Mouse (Mus musculus) intestine, embryonic 14.5 days (tissue): ENCODE results near the gene Timm23. TPM values are rescaled to one million over a fixed set of nuclear protein-coding genes. Genes with fewer than 3 reads are reported as not detected.
"Not testable (repeated sequence)": the region's sequence is repeated elsewhere in the genome, so short reads cannot be mapped to it uniquely, and the experiment has no call there.

Experiments used
- ATAC-seq: fragments of 200-750 bp; cut with Nextera tagmentation; replicated peaks from 2 replicates; pipeline ENCODE4 v1.8.0; 2017; ENCODE audit warnings: low read depth, moderate number of reproducible peaks, moderate TSS enrichment, moderate library complexity; ENCODE audit not compliant: low FRiP score, low TSS enrichment
- DNase-seq: peaks from one replicate; pipeline ENCODE4 v3.0.0-alpha.2; 2018; ENCODE audit warnings: low spot score
- H3K27ac ChIP-seq: fragments of 300-500 bp; sonication (generic); 2 replicates; pipeline ENCODE4 v1.5.1; 2014; ENCODE audit warnings: low read depth, mild to moderate bottlenecking, control low read depth
- H3K27me3 ChIP-seq: fragments of 300-500 bp; sonication (generic); replicated peaks from 2 replicates; pipeline ENCODE4 v1.6.1; 2014; ENCODE audit warnings: low read length, control low read depth; ENCODE audit not compliant: control insufficient read depth, insufficient read depth
- H3K36me3 ChIP-seq: fragments of 300-500 bp; sonication (generic); 2 replicates; pipeline ENCODE4 v1.6.1; 2014; ENCODE audit warnings: low read length, control low read depth; ENCODE audit not compliant: control insufficient read depth, insufficient read depth
- H3K4me1 ChIP-seq: fragments of 300-500 bp; sonication (generic); replicated peaks from 2 replicates; pipeline ENCODE4 v1.6.1; 2014; ENCODE audit warnings: low read length, control low read depth, mixed read lengths; ENCODE audit not compliant: control insufficient read depth, insufficient read depth
- H3K4me2 ChIP-seq: fragments of 300-500 bp; sonication (generic); 2 replicates; pipeline ENCODE4 v1.6.1; 2014; ENCODE audit warnings: low read length
- H3K4me3 ChIP-seq: fragments of 300-500 bp; sonication (generic); 2 replicates; pipeline ENCODE4 v1.5.1; 2014; ENCODE audit warnings: low read depth, low read length, control low read depth, mixed read lengths
- H3K9ac ChIP-seq: fragments of 300-500 bp; sonication (generic); 2 replicates; pipeline ENCODE4 v1.6.1; 2014; ENCODE audit warnings: mild to moderate bottlenecking, low read length
- H3K9me3 ChIP-seq: fragments of 300-500 bp; sonication (generic); 2 replicates; pipeline ENCODE4 v1.6.1; 2016; ENCODE audit warnings: low read length, control low read depth; ENCODE audit not compliant: control insufficient read depth
- WGBS: fragments of 180-500 bp; shearing (Covaris S2); extraction: QIAGEN DNeasy Blood & Tissue Kit; methylation state at CpG from one replicate; pipeline ENCODE4 v1.1.7; 2014; 5-methylcytosine and 5-hydroxymethylcytosine counted together
- polyA plus RNA-seq: library from polyadenylated mRNA; unstranded; fragments of >200 nt; fragmentation: Nextera tagmentation; extraction: Ambion mirVana; gene quantifications from 2 replicates; pipeline ENCODE4 v1.2.1, GENCODE M21; 2014

The Timm23 gene
- polyA plus RNA-seq, 1 experiment from 2014 or later = 354 TPM

DNA sequence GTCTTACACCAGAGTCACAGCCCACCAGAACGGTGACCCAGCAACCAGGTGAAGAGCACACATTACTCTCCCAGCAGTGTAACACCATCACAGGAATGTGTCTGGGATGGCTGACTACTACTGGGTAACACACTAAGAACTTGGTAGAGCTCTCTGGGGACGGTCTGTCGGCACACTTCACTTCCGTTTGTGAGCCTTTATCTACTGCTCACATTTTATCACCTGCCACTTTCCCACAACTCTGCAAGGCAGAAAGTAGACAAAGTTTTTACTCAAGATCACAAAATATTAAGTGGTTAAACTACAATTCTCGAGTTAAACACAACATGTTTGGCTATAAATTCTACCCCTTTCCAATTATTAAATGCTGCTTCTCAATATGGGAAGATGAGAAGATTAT, 9.8 kb downstream of the Timm23 start:
- 84% methylated on average over 5 of the region's 5 CpGs for WGBS
- H3K4me3 ChIP-seq = no peak overlapping the region
- no peak overlapping the region for H3K4me2 ChIP-seq
- ATAC-seq (no peak), DNase-seq (no peak)
- no peaks in the 10 kb centered on the region for H3K27me3 ChIP-seq
- H3K36me3 ChIP-seq = peaks cover 79% of the 10 kb centered on the region
- no peak overlapping the region for H3K27ac ChIP-seq
- H3K4me1 ChIP-seq = no peaks in the 10 kb centered on the region
- H3K9me3 ChIP-seq = no peaks in the 10 kb centered on the region
- no peak overlapping the region for H3K9ac ChIP-seq

- 0 out of 2 replicates have a peak overlapping the region, but pooled peaks have one; percentile 38 for H3K27ac ChIP-seq
- 70% methylated on average over 6 of the region's 6 CpGs for WGBS
Measured at GRCm38 (mm10) chr14:32190627-32191391, 10.9 kb downstream of the Timm23 start.

DNA sequence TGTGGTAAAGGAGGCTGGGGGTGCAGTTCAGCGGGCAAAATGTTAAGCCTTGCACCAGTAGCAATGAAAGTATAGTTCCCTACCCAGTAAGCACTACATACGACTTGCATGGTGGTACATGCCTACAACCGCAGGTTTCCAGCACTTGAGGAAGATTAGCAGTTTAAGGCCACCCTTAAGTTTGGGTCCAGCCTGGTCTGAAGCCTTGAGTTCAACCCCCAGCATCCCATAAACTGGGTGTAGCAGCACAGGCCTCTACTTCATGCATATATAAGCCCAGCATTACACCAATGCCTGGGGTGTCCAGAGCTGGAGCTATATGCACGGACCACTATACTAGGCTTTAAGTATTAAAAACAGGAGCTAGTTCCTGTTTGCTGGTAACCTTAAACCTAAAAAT, 17.9 kb downstream of the Timm23 start:
- WGBS = 97% methylated on average over 4 of the region's 4 CpGs

More at GRCm38 (mm10) chr14:32190627-32191391, 10.9 kb downstream of the Timm23 start:
- ATAC-seq = peak; percentile 83
- Histone ChIP-seq H3K9ac (no peak overlapping the region), H3K4me3 (no peak overlapping the region), H3K4me1 (no peaks in the 10 kb centered on the region), H3K36me3 (peaks cover 82% of the 10 kb centered on the region), H3K9me3 (no peaks in the 10 kb centered on the region), H3K27me3 (no peaks in the 10 kb centered on the region), H3K4me2 (0 out of 2 replicates have a peak overlapping the region, but pooled peaks have one; percentile 11)
- no peak for DNase-seq

DNA sequence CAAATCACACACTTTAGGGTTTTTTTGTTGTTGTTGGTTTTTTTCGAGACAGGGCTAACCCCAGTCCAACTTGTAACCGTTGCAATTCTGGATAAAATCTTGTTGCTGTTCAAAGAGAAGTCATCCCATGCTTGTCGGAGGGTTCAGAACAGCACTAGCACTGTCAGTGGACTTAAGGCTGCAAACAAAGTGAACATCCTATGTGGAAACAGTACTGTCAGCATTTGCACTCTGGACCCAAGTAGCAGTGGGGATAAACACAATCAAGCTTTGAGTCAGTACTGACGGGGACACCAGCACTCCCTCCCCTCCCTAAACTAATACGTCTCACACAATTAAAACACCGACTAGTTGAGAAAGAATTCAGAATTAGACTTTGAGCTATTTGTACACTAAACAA, 20.8 kb downstream of the Timm23 start:
- H3K9ac ChIP-seq = no peak overlapping the region
- no peaks in the 10 kb centered on the region for H3K27me3 ChIP-seq
- DNase-seq (no peak), ATAC-seq (no peak)
- 84% methylated on average over 6 of the region's 6 CpGs for WGBS
- no peak overlapping the region for H3K4me3 ChIP-seq
- H3K4me2 ChIP-seq = no peak overlapping the region
- no peak overlapping the region for H3K27ac ChIP-seq
- peaks cover 68% of the 10 kb centered on the region for H3K36me3 ChIP-seq
- no peaks in the 10 kb centered on the region for H3K9me3 ChIP-seq
- H3K4me1 ChIP-seq = no peaks in the 10 kb centered on the region

More for the DNA sequence above, 17.9 kb downstream of the Timm23 start:
- Histone ChIP-seq H3K27ac (no peak overlapping the region), H3K9me3 (no peaks in the 10 kb centered on the region), H3K27me3 (no peaks in the 10 kb centered on the region), H3K9ac (no peak overlapping the region), H3K4me3 (no peak overlapping the region), H3K4me2 (no peak overlapping the region), H3K36me3 (peaks cover 89% of the 10 kb centered on the region), H3K4me1 (no peaks in the 10 kb centered on the region)
- ATAC-seq (no peak), DNase-seq (no peak)

DNA sequence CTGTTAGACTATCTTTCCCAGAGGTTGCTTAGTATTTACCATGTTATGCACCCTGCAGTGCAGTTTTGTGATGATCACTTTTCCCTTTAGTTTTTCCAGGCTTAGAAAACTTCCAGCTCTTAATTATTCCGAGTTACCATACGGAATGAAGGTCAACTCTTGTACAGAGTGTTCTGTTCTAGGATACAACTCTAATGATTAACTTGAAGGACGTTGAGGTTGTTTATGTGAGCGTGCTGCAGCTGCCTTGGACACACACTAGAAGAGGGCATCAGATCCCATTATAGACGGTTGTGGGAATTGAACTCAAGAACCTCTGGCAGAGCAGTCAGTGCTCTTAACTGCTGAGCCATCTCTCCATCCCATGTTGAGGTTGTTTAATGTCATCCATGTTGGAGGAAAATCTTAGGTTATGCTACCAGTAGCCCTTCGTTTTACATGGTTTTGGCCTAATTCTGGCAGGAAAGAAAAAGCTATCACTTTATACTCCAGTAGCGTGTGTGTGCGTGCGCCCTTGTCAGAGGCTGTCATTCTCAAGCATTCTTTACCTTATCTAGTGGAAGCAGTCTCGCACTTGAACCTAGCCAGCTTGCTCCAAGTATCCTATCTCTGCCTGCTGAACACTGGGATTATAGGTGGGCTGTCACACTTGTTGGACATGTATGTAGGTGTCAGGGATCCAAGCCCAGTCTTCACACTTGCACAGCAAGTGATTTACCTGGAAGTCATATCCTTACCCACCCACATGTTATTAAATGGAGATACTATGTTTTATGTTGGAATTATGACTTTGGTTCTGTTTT, 22.1 kb downstream of the Timm23 start:
- Histone ChIP-seq H3K9me3 (no peaks in the 10 kb centered on the region), H3K27me3 (no peaks in the 10 kb centered on the region), H3K36me3 (peaks cover 68% of the 10 kb centered on the region), H3K9ac (no peak overlapping the region), H3K4me1 (no peaks in the 10 kb centered on the region), H3K27ac (no peak overlapping the region), H3K4me2 (no peak overlapping the region), H3K4me3 (no peak overlapping the region)
- no peak for ATAC-seq
- WGBS = 90% methylated on average over 10 of the region's 10 CpGs
- DNase-seq = no peak

GRCm38 (mm10) chr14:32176590-32176989, 25.1 kb downstream of the Timm23 start:
- peaks cover 69% of the 10 kb centered on the region for H3K36me3 ChIP-seq
- not testable (repeated sequence) for ATAC-seq

DNA sequence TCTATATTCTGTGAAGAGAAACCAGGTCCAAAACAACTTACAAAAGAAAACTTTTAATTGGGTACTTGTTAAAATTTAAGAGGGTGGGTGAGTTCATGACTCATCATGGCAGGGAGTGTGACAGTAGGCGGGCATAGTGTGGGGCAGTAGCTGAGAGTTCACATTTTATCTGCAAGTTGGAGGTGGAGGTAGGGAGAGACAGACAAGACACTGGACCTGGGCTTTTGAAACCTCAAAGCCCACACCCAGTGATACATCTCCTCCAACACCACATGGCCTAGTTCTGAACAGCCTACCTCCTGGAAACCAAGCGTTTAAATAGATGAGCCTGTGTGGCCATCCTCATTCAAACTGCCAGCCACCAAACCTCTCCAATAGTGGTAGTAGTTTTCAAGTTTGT, 26.4 kb downstream of the Timm23 start:
- no peaks in the 10 kb centered on the region for H3K27me3 ChIP-seq
- no peak overlapping the region for H3K4me2 ChIP-seq
- no peak for ATAC-seq
- H3K4me3 ChIP-seq = no peak overlapping the region
- no peak overlapping the region for H3K27ac ChIP-seq
- H3K9ac ChIP-seq = no peak overlapping the region
- WGBS = 88% methylated on average over 2 of the region's 2 CpGs
- no peaks in the 10 kb centered on the region for H3K9me3 ChIP-seq
- H3K36me3 ChIP-seq = peaks cover 62% of the 10 kb centered on the region
- H3K4me1 ChIP-seq = no peaks in the 10 kb centered on the region
- no peak for DNase-seq

More at GRCm38 (mm10) chr14:32176590-32176989, 25.1 kb downstream of the Timm23 start:
- not testable (repeated sequence) for H3K9ac ChIP-seq, H3K4me1 ChIP-seq, H3K4me2 ChIP-seq, H3K9me3 ChIP-seq, H3K27me3 ChIP-seq, DNase-seq, H3K27ac ChIP-seq, H3K4me3 ChIP-seq
- WGBS = 91% methylated on average over 4 of the region's 5 CpGs

DNA sequence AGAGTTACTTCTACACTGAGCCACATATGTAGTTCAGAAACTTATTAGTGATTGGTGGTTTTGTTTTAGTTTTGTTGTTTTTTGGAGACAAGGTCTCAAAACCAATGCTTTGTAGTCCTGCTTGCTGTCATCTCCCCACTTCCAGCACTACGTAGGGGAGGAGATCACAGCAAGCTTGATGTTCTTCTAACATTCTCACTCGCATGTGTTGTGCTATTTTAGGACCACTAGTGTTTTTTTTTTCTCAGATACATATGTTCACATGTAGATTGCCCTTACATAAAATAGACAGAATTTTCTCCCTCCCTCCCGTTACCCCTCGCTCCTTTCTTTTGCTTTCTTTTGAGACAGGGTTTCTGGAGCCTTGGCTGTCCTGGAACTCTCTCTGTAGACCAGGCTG, 31.6 kb downstream of the Timm23 start:
- Histone ChIP-seq H3K4me2 (no peak overlapping the region), H3K36me3 (peaks cover 38% of the 10 kb centered on the region), H3K4me1 (peaks cover under 1% of the 10 kb centered on the region), H3K27ac (no peak overlapping the region), H3K9me3 (no peaks in the 10 kb centered on the region), H3K27me3 (no peaks in the 10 kb centered on the region), H3K9ac (no peak overlapping the region), H3K4me3 (no peak overlapping the region)
- ATAC-seq (no peak), DNase-seq (no peak)
- 94% methylated on average over 4 of the region's 4 CpGs for WGBS
